Mouse (Mus musculus) left cerebral cortex, adult 6 months (tissue): Measurements from ENCODE around the gene Ssh2. TPM values are rescaled to one million over a fixed set of nuclear protein-coding genes. Genes with fewer than 3 reads are reported as not detected.

Experiments
- long read RNA-seq, 2 experiments: library from polyadenylated mRNA; unstranded; transcript quantifications; one replicate each; pipeline ENCODE4 v2.0.0; 2019 to 2020
- polyA plus RNA-seq: library from polyadenylated mRNA; unstranded; fragments of <200 nt; fragmentation: Nextera tagmentation; gene quantifications from 2 replicates; pipeline ENCODE4 v1.2.3, GENCODE M21; 2021

The Ssh2 gene
- 3.7 and 6.6 TPM in 2 replicates for polyA plus RNA-seq
- long read RNA-seq, experiment 1, partial matches to known transcripts: 8 of 23 reads
- long read RNA-seq, experiment 1, other reads (novel, unspliced or antisense): 14 of 23 reads
- long read RNA-seq, experiment 2, partial matches to known transcripts: 2 of 47 reads
- long read RNA-seq, experiment 2, other reads (novel, unspliced or antisense): 45 of 47 reads

GRCm38 (mm10) chr11:77215951-77216760 lies at the start of gene Ssh2:
Ssh2 (plus strand) TSS chr11:77216287.

GRCm38 (mm10) chr11:77188868-77189267 lies 27.2 kb upstream of the Ssh2 start, which contains the start of gene Efcab5:
Efcab5 (minus strand) TSS chr11:77188968.

GRCm38 (mm10) chr11:77462283-77463100 lies 246.4 kb downstream of the Ssh2 start, which contains the start of gene Coro6:
Coro6 (plus strand) TSS chr11:77462411.

GRCm38 (mm10) chr11:77489591-77490235 lies 273.6 kb downstream of the Ssh2 start, which contains the start of gene Ankrd13b:
Ankrd13b (minus strand) TSS chr11:77489678.

GRCm38 (mm10) chr11:77493512-77494343 lies 277.6 kb downstream of the Ssh2 start, which contains the start of gene Git1:
Git1 (plus strand) TSS chr11:77493562.

Other genes with a start within 250 kb of the Ssh2 start
- gene Slc6a4, start 217.7 kb upstream of the Ssh2 start, polyA plus RNA-seq: 0.10 TPM in 1 of 2 replicates, not detected in the other
- gene Nsrp1, start 137.9 kb upstream of the Ssh2 start, polyA plus RNA-seq: 60.9 and 68.1 TPM in 2 replicates
- gene Efcab5, start 27.3 kb upstream of the Ssh2 start, polyA plus RNA-seq: 0.61 and 0.64 TPM in 2 replicates
- gene Coro6, start 246.1 kb downstream of the Ssh2 start, polyA plus RNA-seq: 7.2 and 7.5 TPM in 2 replicates